Mouse (Mus musculus) brain, embryonic 14.5 days (tissue): ENCODE data around the gene Med24.

Experiments
- CTCF ChIP-seq: fragments of 200-500 bp; IDR thresholded peaks from 2 replicates; pipeline ENCODE4 v1.5.1; 2012; ENCODE audit warnings: inconsistent platforms, mild to moderate bottlenecking, moderate library complexity, borderline replicate concordance; ENCODE audit not compliant: insufficient read depth, insufficient read length; ENCODE audit errors: extremely low read depth
- POLR2A ChIP-seq: fragments of 200-500 bp; IDR thresholded peaks from 2 replicates; pipeline ENCODE4 v1.6.1; 2012; ENCODE audit warnings: mild to moderate bottlenecking, inconsistent platforms, borderline replicate concordance; ENCODE audit not compliant: poor library complexity, insufficient read depth, insufficient read length, severe bottlenecking; ENCODE audit errors: extremely low read depth

- no peak for TF ChIP-seq CTCF
- no peak for TF ChIP-seq POLR2A
These were observed 18.2 kb downstream of the Med24 start for GRCm38 (mm10) chr11:98711046-98711434.
